Mouse (Mus musculus) ES-E14 (cell line): ENCODE data around the gene Tnfrsf9.
"Not testable (repeated sequence)": the region's sequence is repeated elsewhere in the genome, so short reads cannot be mapped to it uniquely, and the experiment has no call there.

ENCODE experiments used
- CHD2 ChIP-seq: IDR thresholded peaks from 2 replicates; pipeline ENCODE4 v1.6.1; 2014; ENCODE audit warnings: mild to moderate bottlenecking, low read depth, low read length, inconsistent platforms
- HCFC1 ChIP-seq: IDR thresholded peaks from 2 replicates; pipeline ENCODE4 v1.6.1; 2012; ENCODE audit warnings: low read length, inconsistent platforms, borderline replicate concordance; ENCODE audit not compliant: insufficient read depth
- MAFK ChIP-seq: IDR thresholded peaks from 2 replicates; pipeline ENCODE4 v1.6.1; 2014; ENCODE audit warnings: mild to moderate bottlenecking, low read depth, low read length, inconsistent platforms; ENCODE audit not compliant: insufficient read depth
- ZC3H11A ChIP-seq: IDR thresholded peaks from 2 replicates; pipeline ENCODE4 v1.6.1; 2012; ENCODE audit warnings: low read depth, mild to moderate bottlenecking, inconsistent platforms, low read length, borderline replicate concordance
- ZNF384 ChIP-seq: IDR thresholded peaks from 2 replicates; pipeline ENCODE4 v1.6.1; 2012; ENCODE audit warnings: low read depth, low read length, inconsistent platforms

GRCm38 (mm10) chr4:150908512-150908911, 5.8 kb upstream of the Tnfrsf9 start:
- peak; percentile 78 for TF ChIP-seq MAFK
- not testable (repeated sequence) for TF ChIP-seq HCFC1, CHD2, ZC3H11A, ZNF384
